Mouse (Mus musculus) layer of hippocampus, adult 9-11 months (tissue): ENCODE results near the gene Ass1.
"Not testable (repeated sequence)": the region's sequence is repeated elsewhere in the genome, so short reads cannot be mapped to it uniquely, and the experiment has no call there.

Source experiments
- DNase-seq: peaks from one replicate; pipeline ENCODE4 v3.0.0; 2022

Gene Ass1

DNA sequence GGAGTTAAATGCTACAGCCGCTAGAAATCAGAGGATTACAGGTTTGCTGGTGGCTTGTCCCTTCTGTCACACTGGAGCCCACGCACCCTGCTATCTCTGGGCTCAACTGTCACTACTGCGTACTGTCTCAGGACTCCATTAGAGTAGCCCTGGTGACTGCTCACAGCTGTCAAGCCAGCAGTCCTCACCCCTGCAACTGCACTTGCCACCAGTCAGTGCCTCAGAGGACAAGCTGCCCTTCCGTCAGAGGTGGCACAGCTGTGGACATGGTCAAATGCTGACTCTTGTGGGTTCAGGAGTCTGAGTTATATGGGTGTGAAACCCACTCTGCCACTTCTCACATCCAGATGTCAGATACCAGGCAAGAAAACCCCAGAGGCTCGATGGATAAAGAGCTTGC, 68.7 kb downstream of the Ass1 start:
- DNase-seq: no peak

DNA sequence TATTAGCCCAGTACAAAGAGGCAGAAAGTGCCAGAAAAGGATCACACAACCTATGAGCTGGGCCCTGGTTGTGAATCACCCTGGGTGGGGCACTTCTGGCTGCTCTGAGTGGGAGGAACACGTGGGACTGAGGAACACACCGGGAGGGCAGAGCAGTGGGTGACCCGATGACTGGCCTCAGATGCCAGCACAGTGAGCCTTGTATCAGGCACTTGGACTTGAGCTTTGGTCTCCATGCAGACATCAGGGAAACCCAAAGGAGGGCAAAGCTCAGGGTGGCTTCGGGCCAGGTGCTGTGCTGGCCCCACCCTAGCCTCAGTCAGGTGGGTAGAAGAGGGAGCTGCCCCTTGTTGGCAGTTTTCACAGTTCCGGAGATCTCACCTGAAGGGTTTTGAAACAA, 71.6 kb downstream of the Ass1 start:
- no peak for DNase-seq

DNA sequence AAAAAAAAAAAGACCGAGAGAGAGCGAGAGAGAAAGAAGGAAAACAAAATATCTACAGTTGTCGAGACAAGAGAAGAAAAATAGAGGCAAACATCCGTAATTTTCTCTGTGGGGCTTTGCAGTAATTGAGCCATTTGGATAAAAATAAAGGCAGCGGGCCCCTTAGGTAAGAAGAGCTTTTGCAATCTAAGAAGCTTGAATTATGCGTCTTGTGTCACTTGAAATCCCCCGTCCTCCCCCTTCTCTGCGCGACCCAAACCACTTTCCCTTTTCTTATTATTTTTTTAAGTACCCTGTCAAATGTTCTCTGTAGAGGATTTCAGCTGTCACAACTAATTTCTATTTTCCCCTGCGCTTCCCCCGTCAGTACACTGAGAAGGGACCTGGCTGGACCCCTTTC, 77.7 kb downstream of the Ass1 start:
- no peak for DNase-seq

DNA sequence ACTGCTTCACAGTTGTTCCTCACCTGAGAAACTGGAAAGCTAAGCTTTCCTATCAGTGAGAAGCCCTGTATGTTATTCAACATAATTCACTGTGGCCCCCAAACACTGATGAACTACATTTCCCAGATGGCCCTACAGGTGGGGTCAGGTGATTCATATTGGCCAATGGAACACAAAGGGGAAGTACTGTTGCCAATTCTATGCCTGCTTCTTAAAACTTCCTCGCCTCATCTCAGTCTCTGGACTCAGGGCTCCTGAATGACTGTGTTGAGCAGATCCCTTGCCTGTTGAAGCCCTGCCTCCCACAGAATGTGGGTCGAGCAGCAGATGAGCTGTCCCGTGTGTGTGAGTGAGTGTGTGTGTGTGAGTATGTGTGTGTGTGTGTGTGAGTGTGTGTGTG, 80.5 kb downstream of the Ass1 start:
- no peak for DNase-seq

DNA sequence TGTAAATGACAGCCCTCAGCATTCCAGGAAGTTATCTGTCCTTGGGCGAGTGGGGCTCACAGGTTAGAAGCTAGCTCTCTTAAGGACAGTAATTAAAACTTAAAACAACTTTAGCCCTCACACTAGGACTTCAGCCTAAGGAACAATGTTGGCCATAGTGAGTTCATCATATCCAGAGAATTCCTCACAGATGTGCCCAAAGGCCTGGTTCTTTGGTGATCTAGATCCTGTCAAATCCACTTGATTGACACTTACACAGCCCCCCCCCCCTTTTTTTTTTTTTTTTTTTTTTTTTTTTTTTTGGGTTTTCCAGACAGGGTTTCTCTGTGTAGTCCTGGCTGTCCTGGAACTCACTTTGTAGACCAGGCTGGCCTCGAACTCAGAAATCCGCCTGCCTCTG, 81.3 kb downstream of the Ass1 start:
- not testable (repeated sequence) for DNase-seq

DNA sequence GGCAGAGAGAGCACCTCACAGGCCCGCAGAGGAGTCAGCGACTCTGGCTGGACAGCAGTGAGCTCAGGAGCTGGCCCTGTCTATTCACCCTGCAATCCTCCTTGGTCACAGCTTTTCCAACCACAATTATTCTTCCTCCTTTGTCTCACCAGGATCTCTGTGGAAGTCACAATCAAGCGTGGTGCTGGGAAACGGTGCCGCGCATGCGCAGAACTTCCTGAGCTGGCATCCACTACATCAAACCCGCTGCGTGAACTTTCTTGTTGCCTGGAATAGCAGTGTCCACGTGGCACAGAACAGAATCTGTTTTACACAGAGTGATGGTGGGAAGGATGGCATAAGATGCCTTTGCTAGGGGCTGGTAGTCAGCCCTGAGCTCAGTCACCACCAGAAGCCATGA, 82.0 kb downstream of the Ass1 start:
- peak; percentile 8 for DNase-seq

DNA sequence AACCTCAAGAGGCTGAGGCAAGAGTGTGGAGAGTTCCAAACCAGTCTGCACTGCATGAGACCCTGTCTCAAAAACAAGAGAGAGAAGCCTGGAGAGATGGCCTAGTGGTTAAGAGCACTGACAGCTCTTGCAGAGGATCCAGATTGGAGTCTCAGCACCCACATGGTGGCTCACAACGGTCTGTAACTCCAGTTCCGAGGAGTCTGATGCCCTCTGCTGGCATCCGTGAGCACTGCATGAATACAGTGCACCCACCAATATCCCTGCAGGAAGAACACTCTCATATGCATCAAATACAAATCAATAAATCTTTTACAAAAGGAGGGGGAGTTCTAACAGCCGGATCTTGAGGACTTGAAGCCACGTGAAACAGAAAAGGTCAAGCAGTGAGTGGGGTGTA, 84.6 kb downstream of the Ass1 start:
- no peak for DNase-seq
